In genomic region chr3:129203761-129204440, GRCm38 (mm10) we compare ENCODE assay signal across 8 mouse cellular contexts. TPM values are rescaled to one million over a fixed set of nuclear protein-coding genes. Genes with fewer than 3 reads are reported as not detected.
DNase-seq lines count a peak whose midpoint lies in the region; ATAC-seq and TF ChIP-seq lines count a peak whose summit lies in the region.

No protein-coding gene starts in this region.

- H3K4me2 ChIP-seq in kidney, postnatal 0 days (ENCODE audit: low read length), result peak overlapping the region; percentile 63
- peak overlapping the region; percentile 59 for H3K4me2 ChIP-seq in limb, embryonic 11.5 days (ENCODE audit: low read depth, severe bottlenecking)
- peak overlapping the region; percentile 92 for H3K4me2 ChIP-seq in neural tube, embryonic 15.5 days

- 2% methylated on average over 35 of the region's 35 CpGs for WGBS in kidney, postnatal 0 days
- WGBS in limb, embryonic 11.5 days, result 2% methylated on average over 35 of the region's 35 CpGs
- 2% methylated on average over 34 of the region's 35 CpGs for WGBS in neural tube, embryonic 15.5 days
- WGBS in kidney, adult 2 months, result 5% methylated on average over 35 of the region's 35 CpGs

- H3K36me3 ChIP-seq in kidney, postnatal 0 days (ENCODE audit: insufficient read depth, low read length), result no peaks in the 10 kb centered on the region
- no peaks in the 10 kb centered on the region for H3K36me3 ChIP-seq in limb, embryonic 11.5 days (ENCODE audit: control insufficient read depth, insufficient read depth, low read length)
- H3K36me3 ChIP-seq in neural tube, embryonic 15.5 days, result no peaks in the 10 kb centered on the region
- no peaks in the 10 kb centered on the region for H3K36me3 ChIP-seq in kidney, adult 2 months (ENCODE audit: control insufficient read depth, insufficient read depth, low read length)

- peaks cover 7% of the 10 kb centered on the region for H3K4me1 ChIP-seq in kidney, postnatal 0 days (replicated peaks; ENCODE audit: insufficient read depth, low read length)
- H3K4me1 ChIP-seq in embryonic fibroblast, embryonic 13.5 days (ENCODE audit: control insufficient read depth, insufficient read depth, low read length), result no peaks in the 10 kb centered on the region
- peaks cover 12% of the 10 kb centered on the region for H3K4me1 ChIP-seq in limb, embryonic 11.5 days (ENCODE audit: control insufficient read depth, insufficient read depth, low read length)
- peaks cover 33% of the 10 kb centered on the region for H3K4me1 ChIP-seq in neural tube, embryonic 15.5 days
- H3K4me1 ChIP-seq in kidney, adult 2 months (ENCODE audit: control insufficient read depth, insufficient read depth, low read length), result no peaks in the 10 kb centered on the region; the same call in 1 of the 2 replicates

- H3K27ac ChIP-seq in kidney, postnatal 0 days, result no peak overlapping the region
- H3K27ac ChIP-seq in embryonic fibroblast, embryonic 13.5 days (ENCODE audit: insufficient read depth, low read length), result no peak overlapping the region
- 0 out of 2 replicates have a peak overlapping the region, but pooled peaks have one; percentile 33 for H3K27ac ChIP-seq in limb, embryonic 11.5 days (replicated peaks; ENCODE audit: low read depth, low read length)
- no peak overlapping the region for H3K27ac ChIP-seq in neural tube, embryonic 15.5 days (replicated peaks)
- H3K27ac ChIP-seq in kidney, adult 2 months (ENCODE audit: insufficient read depth, low read depth, low read length), result no peak overlapping the region

- no peak for DNase-seq in kidney, postnatal 0 days (ENCODE audit: low spot score)
- DNase-seq in kidney, postnatal 14 days, result no peak
- DNase-seq in limb, embryonic 11.5 days (ENCODE audit: low spot score), result no peak
- DNase-seq in left cerebral cortex, adult 9 months (ENCODE audit: low spot score in 2 of 2), result no peak
- DNase-seq in ovary, postnatal 10 days (ENCODE audit: low spot score), result no peak
- DNase-seq in kidney, adult 2 months, result no peak

- peaks cover 90% of the 10 kb centered on the region for H3K27me3 ChIP-seq in kidney, postnatal 0 days (ENCODE audit: insufficient read depth, low read length)
- peaks cover 83% of the 10 kb centered on the region for H3K27me3 ChIP-seq in limb, embryonic 11.5 days (ENCODE audit: control insufficient read depth, insufficient read depth, low read length)
- peaks cover 89% of the 10 kb centered on the region for H3K27me3 ChIP-seq in neural tube, embryonic 15.5 days (replicated peaks)
- H3K27me3 ChIP-seq in kidney, adult 2 months (replicated peaks; ENCODE audit: control insufficient read depth, insufficient read depth, low read length), result peaks cover 9% of the 10 kb centered on the region

- no peak overlapping the region for H3K9ac ChIP-seq in kidney, postnatal 0 days (ENCODE audit: low read depth, low read length)
- H3K9ac ChIP-seq in limb, embryonic 11.5 days (ENCODE audit: low read length), result peak overlapping the region; percentile 58; the same call in 1 of the 2 replicates
- peak overlapping the region; percentile 45 for H3K9ac ChIP-seq in neural tube, embryonic 15.5 days (replicated peaks)

- no peaks in the 10 kb centered on the region for H3K9me3 ChIP-seq in kidney, postnatal 0 days (replicated peaks; ENCODE audit: low read length)
- no peaks in the 10 kb centered on the region for H3K9me3 ChIP-seq in limb, embryonic 11.5 days (ENCODE audit: control insufficient read depth, low read length)
- H3K9me3 ChIP-seq in neural tube, embryonic 15.5 days (replicated peaks), result no peaks in the 10 kb centered on the region

- TF ChIP-seq POLR2A in embryonic fibroblast, embryonic 13.5 days (IDR thresholded peaks at IDR 0.05; ENCODE audit: low read depth, low read length), result no peak
- no peak for TF ChIP-seq POLR2A in kidney, adult 2 months (IDR thresholded peaks at IDR 0.05; ENCODE audit: low read depth, low read length)

- H3K4me3 ChIP-seq in kidney, postnatal 0 days (replicated peaks; ENCODE audit: low read depth, low read length), result peak overlapping the region; percentile 37
- peak overlapping the region; percentile 23 for H3K4me3 ChIP-seq in embryonic fibroblast, embryonic 13.5 days (ENCODE audit: insufficient read depth, low read length)
- peak overlapping the region; percentile 37 for H3K4me3 ChIP-seq in limb, embryonic 11.5 days (ENCODE audit: low read depth, low read length)
- peak overlapping the region; percentile 43 for H3K4me3 ChIP-seq in neural tube, embryonic 15.5 days (replicated peaks)
- no peak overlapping the region for H3K4me3 ChIP-seq in kidney, adult 2 months (ENCODE audit: insufficient read depth, low read depth, low read length)

- TF ChIP-seq CTCF in kidney, postnatal 0 days (IDR thresholded peaks at IDR 0.05; ENCODE audit: low read depth), result no peak
- TF ChIP-seq CTCF in embryonic fibroblast, embryonic 13.5 days (IDR thresholded peaks at IDR 0.05; ENCODE audit: borderline replicate concordance, insufficient read depth, low read length), result no peak
- no peak for TF ChIP-seq CTCF in kidney, adult 2 months (conservative IDR thresholded peaks at IDR 0.05; ENCODE audit: insufficient read depth, insufficient read length, low read depth, low read length)

- peak; percentile 15 for ATAC-seq in kidney, postnatal 0 days (replicated peaks; ENCODE audit: low FRiP score, low read depth)
- peak; percentile 10; the same call in 1 of the 2 replicates for ATAC-seq in limb, embryonic 11.5 days (ENCODE audit: insufficient number of reproducible peaks, low FRiP score, low TSS enrichment, low read depth)
- peak; percentile 17; the same call in 1 of the 2 replicates for ATAC-seq in neural tube, embryonic 15.5 days (ENCODE audit: low FRiP score)

RNA-seq across cellular contexts. Expression of gene Pitx2, which starts 4.2 kb away (rescaled TPM):
- 6.5 and 7.0 TPM in 2 replicates for polyA plus RNA-seq in kidney, postnatal 0 days (2015; fragmentation: Nextera tagmentation; extraction: Ambion mirVana)
- 3.0 and 3.6 TPM in 2 replicates for polyA plus RNA-seq in embryonic fibroblast, embryonic 13.5 days (2011; ENCODE audit: insufficient read length, low read depth, missing spikeins)
- polyA plus RNA-seq in limb, embryonic 11.5 days (2014; fragmentation: Nextera tagmentation; extraction: Ambion mirVana), result 37.6 and 43.1 TPM in 2 replicates
- polyA plus RNA-seq in neural tube, embryonic 15.5 days (2015; fragmentation: Nextera tagmentation; extraction: Ambion mirVana), result 5.1 and 5.2 TPM in 2 replicates
- 9.9 and 10.5 TPM in 2 replicates for polyA plus RNA-seq in kidney, adult 2 months (2012; rRNA removed)
